Mouse (Mus musculus) cortical plate, adult 2 months (tissue): ENCODE data around the gene Cdkn3.

Source experiments
- CTCF ChIP-seq: fragments of 200-500 bp; IDR thresholded peaks from 2 replicates; pipeline ENCODE4 v1.5.1; 2011; ENCODE audit warnings: mild to moderate bottlenecking, control low read depth, low read length; ENCODE audit not compliant: insufficient read depth; ENCODE audit errors: extremely low read depth
- POLR2A ChIP-seq: fragments of 200-500 bp; IDR thresholded peaks from 2 replicates; pipeline ENCODE4 v1.6.1; 2011; ENCODE audit warnings: mild to moderate bottlenecking, low read length, control low read depth; ENCODE audit not compliant: insufficient read depth; ENCODE audit errors: extremely low read depth

- no peak for TF ChIP-seq CTCF
- TF ChIP-seq POLR2A, result no peak
Measured at GRCm38 (mm10) chr14:46783327-46783926, 23.1 kb downstream of the Cdkn3 start.
